Mouse (Mus musculus): ENCODE data around the gene Pla2g2d.

- TF ChIP-seq CTCF (IDR thresholded peaks at IDR 0.05 in 2 of 3, conservative IDR thresholded peaks at IDR 0.05 in 1 of 3; ENCODE audit: control insufficient read depth in 1 of 3, insufficient read depth in 1 of 3, low read depth in 2 of 3, low read length in 3 of 3, poor library complexity in 1 of 3, severe bottlenecking in 1 of 3) = no peak
- no peak for TF ChIP-seq SIN3A (IDR thresholded peaks at IDR 0.05; ENCODE audit: low read length)
- TF ChIP-seq POLR2A (IDR thresholded peaks at IDR 0.05; ENCODE audit: control insufficient read depth in 1 of 2, insufficient read depth in 1 of 2, low read depth in 1 of 2, low read length in 2 of 2, poor library complexity in 1 of 2) = no peak
- TF ChIP-seq CHD1 (IDR thresholded peaks at IDR 0.05; ENCODE audit: low read depth, low read length) = no peak
Measured at GRCm38 (mm10) chr4:138796513-138797216, 21.1 kb downstream of the Pla2g2d start.
